Mouse (Mus musculus) G1E (cell line): ENCODE data around the gene 4930550L24Rik.

Experiments used
- CTCF ChIP-seq: IDR thresholded peaks from 2 replicates; pipeline ENCODE4 v1.5.1; 2012; ENCODE audit warnings: low read depth, low read length, inconsistent platforms, mixed read lengths
- GATA1 ChIP-seq: IDR thresholded peaks from 2 replicates; pipeline ENCODE4 v1.6.1; 2012; ENCODE audit warnings: borderline replicate concordance, low read length, inconsistent platforms, mixed read lengths
- GATA2 ChIP-seq: IDR thresholded peaks from 2 replicates; pipeline ENCODE4 v1.6.1; 2012; ENCODE audit warnings: low read depth, low read length, inconsistent platforms, borderline replicate concordance
- TAL1 ChIP-seq: conservative IDR thresholded peaks from 2 replicates; pipeline ENCODE4 v1.6.1; 2012; ENCODE audit warnings: low read depth, low read length, inconsistent platforms, mixed read lengths

DNA sequence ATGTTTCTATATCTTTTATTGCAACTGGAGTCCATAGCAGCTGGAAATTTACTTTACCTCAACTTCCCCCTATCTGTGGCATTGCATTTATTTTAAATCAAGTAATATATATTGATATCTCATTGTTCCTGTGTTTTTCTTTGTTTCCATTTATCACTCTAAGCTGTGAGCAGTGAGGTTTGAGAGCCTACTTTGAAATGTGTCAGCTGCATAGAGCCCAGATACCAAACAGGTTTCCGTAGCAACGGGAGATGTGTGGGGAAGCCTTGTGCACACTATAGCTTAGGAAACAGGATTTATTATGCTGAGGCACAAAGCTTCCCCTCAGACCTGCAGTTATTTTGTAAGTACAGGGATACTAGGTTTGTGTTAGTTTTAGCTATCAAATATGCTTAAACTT, 58.8 kb downstream of the 4930550L24Rik start:
- TF ChIP-seq TAL1: no peak
- no peak for TF ChIP-seq CTCF
- no peak for TF ChIP-seq GATA1
- TF ChIP-seq GATA2: no peak
